Mouse (Mus musculus) heart, adult 8-10 months (tissue): ENCODE measurements at regions not wholly inside any gene's neighbourhood (a gene's known extent, or its start where the extent isn't known, plus 50 kb on each side); places are given as distances from the start of the nearest gene placed in this dataset.

Experiments used
- DNase-seq: peaks from one replicate; pipeline ENCODE4 v3.0.0; 2022; ENCODE audit warnings: low spot score

DNA sequence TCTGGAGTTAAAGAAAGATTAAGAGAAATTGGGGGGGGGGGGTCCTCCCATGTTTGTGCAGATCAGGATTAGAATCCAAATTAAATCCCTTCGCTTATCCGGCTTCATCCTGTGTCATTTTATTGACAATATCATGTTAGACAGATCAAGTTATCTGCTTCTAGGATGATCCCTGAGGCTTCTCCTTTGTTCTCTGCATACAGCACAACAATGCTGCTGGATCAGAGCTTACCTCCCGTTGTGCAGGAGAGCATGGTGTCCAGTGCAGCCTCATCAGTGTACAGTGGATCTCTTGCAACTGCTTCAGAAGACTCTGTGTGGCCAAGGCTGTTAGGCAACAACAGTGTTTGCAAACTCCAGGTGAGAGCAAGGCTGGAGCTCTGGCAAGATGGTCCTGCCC lies 344.7 kb downstream of the Ice1 start:
- no peak for DNase-seq

- no peak for DNase-seq
Measured at GRCm38 (mm10) chr13:70303953-70304525, 333.4 kb downstream of the Ice1 start.

DNA sequence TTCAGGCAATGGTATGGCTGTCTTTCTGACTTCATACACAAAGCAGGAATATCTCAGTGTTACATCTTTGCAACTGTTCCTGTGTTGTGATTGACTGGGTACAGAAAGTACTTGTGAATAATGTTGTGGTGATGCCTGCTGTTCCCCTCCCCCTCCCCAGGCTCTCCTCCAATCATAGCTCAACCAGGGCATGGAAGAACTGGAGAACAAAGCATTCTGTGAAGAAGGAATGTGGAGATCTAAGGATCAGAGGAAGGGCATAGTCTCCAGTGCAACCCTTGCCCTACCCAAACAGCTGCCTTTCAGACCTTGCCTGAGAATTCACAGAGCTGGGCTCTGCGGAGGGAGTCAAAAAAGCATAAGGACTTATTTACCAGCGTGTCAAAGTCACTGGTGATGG lies 326.9 kb downstream of the Ice1 start:
- DNase-seq = no peak

DNA sequence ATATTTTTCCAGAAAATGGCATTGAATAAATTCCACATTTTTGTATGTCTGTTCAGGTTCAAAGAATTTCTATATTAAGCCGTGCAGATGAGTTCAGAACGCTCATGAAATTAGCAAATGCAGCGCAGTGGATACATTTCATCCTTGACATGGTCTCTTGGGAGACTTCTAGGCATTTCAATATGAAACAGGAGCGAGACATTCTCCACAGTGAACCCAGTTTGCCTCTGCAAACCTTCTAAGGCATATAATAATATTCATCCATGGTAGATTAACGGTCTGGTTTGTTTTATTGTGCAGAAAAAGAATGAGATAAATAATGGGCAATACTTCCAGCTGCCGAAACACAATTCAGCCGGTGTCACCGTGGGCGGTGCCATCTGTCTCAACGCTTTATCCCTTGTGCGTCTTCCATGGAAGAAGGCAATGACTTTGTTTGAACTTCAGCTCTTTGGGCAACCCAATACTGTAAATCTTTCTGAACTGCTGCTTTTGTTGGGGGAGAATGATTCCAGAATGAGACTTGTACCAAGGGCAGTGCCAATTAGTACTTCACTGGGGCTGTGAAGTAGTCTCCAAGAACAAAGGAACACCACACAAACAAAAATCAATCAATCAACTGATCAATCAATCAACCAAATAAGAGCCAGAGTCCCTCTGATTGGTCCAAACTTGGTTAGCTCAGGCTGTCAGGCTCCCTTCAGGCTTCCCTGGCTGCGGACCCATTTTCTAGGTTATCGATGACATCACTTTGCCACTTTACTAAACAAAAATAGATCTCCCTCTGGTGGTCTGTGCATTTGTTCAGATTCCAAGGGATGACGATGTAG lies 326.0 kb downstream of the Ice1 start:
- no peak for DNase-seq

DNA sequence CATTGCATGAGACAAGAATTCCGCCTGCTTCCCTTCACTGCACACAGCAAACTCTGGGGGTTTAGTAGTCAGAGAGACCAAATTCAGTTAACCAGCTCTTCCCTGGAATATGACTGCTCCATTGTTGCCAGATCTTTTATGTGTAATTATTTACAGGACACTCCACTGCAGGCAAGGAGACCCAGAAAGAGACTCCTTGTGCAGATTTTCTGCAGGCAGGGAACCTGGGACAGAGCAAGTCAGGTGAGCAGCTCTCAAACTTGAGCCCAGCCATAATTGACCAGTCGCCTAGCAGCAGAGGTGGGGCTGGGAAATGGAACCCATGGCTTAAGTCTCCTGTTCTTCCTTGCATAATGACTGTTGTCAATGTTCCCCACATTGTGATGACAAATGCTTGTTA lies 324.2 kb downstream of the Ice1 start:
- no peak for DNase-seq

GRCm38 (mm10) chr13:70323537-70323936 lies 313.9 kb downstream of the Ice1 start:
- no peak for DNase-seq

DNA sequence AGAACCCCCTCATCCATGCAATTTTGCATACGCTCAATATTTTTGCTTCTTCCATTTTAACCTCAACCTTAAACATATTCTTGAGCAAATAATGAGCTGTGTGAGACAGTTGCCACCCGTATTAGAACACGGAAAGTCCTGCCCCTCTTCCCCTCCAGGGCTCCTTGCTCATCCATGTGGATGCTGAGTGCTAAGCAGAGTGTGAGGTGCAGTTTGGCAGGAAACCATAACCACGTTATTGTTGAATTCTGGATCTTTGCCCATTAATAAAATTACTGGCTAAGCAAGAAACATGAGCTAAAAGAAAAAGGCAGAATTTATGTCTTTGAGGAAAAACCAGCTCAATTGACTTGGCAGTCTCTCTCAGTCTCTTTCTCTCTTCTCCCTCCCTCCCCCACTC lies 301.4 kb downstream of the Ice1 start:
- no peak for DNase-seq

- DNase-seq = no peak
Measured at GRCm38 (mm10) chr13:70340437-70340836, 297.0 kb downstream of the Ice1 start.

- no peak for DNase-seq
Measured at GRCm38 (mm10) chr13:70343191-70343734, 294.2 kb downstream of the Ice1 start.

DNA sequence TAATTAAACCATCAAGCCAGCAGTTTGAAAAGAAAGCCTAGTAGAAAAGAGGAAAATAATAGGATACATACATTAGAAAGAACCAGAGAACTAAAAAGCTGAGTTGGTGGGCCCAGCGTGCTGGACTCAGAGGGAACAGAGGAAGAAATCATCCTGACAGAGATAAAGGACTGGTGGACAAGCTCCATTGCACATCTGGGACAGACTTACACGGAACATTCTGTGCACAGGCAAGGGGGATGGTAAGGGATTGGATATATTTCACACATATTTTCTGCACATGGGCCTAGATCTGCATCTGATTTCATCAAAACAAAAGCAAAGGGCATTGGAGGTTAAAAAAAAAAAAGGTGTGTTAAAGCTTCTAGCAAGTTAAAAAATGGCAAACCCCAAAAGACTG lies 293.5 kb downstream of the Ice1 start:
- DNase-seq = no peak

- no peak for DNase-seq
Measured at GRCm38 (mm10) chr13:70344311-70344710, 293.1 kb downstream of the Ice1 start.

DNA sequence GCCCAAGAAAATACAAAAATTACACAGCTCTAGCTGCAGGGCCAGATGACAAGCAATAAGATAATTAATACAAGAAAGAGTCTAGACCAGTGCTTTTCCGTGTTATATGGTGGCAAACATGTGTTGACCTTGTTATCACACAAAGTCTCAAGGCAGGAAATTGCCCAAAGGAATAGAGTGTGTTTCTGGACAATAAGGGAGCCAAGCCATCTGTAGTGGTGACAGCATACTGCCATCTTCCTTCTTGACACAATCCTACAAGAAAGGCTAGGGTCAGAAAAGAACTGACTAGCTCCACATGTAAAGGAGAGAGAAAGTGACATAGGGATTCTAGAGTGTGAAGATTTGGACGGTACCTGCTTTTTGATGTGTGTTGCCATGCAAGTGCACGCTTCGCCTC lies 289.0 kb downstream of the Ice1 start:
- no peak for DNase-seq

GRCm38 (mm10) chr13:70348965-70349364 lies 288.5 kb downstream of the Ice1 start:
- DNase-seq = no peak

DNA sequence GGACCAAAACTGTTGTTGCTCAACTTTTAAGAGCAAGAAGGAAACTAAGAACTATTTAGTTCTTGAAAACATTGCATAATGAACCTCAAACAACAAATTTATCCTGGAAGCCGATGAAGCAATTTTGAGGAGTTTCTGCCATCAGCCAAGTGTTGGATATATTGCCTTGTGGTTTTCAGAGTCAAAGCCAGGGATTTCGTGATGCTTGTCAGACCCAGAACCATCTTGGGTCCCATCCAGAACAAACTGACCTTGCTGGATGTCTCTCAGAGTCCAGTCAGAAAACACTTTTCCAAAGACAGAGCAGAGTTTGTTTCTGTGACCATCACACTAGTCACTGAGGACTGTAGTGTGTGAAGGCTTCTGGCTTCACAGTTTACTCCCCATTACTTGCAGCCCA lies 267.8 kb downstream of the Ice1 start:
- DNase-seq = no peak

DNA sequence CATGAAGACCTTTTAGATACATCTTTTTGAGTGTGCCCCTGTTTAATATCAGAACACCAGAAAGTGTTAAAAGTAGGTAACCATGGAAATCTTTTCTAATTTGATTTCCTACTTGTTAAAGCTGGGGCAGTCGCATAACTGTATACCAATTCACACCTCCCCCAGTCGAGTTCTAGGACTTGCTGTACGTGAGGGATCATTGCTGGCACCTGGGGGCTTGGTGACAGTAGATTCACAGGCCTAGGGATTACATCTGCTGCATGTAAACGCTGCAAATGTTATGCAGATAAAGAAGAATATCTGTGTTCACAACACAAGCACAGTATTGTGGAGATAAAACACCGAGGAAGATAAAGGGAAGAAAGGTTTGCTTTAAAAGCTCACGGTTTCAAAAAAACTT lies 256.7 kb downstream of the Ice1 start:
- DNase-seq = no peak

- DNase-seq = no peak
Measured at GRCm38 (mm10) chr13:70385292-70385691, 252.1 kb downstream of the Ice1 start.

GRCm38 (mm10) chr13:70412788-70413187 lies 224.6 kb downstream of the Ice1 start:
- DNase-seq = no peak

DNA sequence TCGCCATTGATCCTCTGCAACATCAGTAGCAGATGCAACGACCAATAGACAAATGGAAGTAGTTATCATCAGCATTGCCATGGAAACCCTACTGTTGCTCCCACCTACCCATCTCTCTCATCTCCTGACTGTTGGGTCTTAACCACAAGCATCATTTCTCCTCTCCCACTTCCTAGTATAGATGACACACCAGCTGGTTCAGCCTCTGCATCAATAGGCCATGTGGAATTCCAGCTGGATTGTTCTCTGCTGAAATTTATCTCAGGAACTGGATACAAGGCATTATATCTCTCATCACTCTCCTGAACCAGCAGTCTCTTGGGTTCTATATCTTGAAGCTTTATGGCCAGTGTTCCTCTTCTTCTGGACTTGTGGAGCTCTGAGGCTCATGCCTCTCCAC lies 219.3 kb downstream of the Ice1 start:
- no peak for DNase-seq

DNA sequence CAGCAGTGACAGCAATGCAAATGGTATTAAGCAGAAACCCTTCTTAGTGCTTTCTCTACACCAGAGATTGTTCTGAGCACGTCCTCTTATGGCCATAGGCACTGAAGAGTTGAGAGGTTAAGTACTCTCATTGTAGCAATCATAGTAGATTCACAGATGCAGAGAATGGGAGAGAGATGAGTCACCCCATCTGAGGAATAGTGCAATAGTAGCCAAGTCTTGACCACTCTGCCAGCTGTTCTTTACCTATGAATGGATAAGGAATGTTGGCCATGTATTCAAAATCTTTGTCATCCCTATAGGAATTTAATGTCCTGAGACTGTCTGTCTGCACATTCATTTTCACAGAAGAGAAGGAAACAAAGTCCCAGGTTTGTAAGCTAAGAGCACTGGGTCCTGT lies 198.0 kb downstream of the Ice1 start:
- DNase-seq = no peak

- no peak for DNase-seq
Measured at GRCm38 (mm10) chr13:70446940-70447339, 190.5 kb downstream of the Ice1 start.

DNA sequence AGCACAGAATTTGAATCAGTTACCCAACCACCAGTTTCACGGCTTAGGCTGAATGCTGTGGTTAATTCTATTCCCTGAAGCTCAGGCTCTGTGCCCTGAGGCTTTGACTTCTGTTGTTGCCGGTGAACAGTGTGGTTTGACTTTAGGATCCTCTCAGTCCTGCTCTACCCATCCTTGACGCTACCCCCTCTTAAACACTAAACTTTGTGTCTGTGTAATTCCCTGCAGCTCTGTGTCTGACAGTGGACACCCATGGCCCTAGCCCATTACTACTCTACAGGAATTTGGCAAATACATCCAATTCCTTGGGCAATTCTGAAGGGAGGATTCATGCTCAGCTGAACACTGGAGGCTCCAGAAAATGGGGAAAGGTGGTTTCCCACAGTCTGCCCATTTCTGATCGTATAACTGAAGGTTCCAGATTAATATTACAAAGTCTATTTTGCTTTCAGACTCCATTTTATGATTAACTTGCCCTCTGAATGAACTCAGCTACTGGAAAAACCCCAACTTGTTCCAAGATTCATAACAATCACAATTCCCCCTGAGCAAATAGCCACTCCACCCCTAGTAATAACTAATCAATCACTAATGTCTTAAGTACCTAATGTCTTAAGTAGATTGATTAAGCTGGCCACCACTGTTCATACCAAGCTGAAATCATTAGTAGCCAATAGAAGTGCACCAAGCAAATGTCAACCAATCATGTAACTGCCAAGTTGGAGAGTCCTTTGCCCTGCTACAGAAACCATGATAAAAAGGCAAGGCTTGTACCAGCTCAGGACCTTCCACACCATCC lies 182.6 kb downstream of the Ice1 start:
- DNase-seq = no peak

- DNase-seq = no peak
Measured at GRCm38 (mm10) chr13:70458406-70458805, 179.0 kb downstream of the Ice1 start.

DNA sequence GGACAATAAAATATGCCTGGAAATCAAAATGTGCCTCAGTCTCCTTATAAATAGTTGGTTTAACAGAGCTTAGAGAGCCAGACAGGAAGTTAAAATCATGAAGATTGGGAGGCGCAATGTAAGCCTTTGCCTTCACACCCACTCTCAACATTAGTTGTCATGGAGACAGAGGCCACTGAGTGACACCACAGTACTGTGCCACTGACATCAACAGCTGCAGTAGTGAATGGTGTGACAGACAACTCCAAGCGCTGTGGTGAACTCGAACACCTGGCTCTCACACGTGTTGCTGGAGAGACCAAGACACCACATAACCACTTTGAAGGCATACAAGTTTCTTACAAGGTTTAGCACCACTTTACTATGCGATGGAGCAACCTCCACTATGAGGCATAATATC lies 172.4 kb downstream of the Ice1 start:
- no peak for DNase-seq
